Mouse (Mus musculus): ENCODE data around the gene Gm20388. TPM values are rescaled to one million over a fixed set of nuclear protein-coding genes. Genes with fewer than 3 reads are reported as not detected.
A peak's percentile ranks its signal among the peaks of the same experiment; 100 is the strongest.
"Not testable (repeated sequence)": the region's sequence is repeated elsewhere in the genome, so short reads cannot be mapped to it uniquely, and the experiment has no call there.

Gm20388 gene
- total RNA-seq, 2 experiments from 2014 or later, result 2.4 to 2.6 TPM

DNA sequence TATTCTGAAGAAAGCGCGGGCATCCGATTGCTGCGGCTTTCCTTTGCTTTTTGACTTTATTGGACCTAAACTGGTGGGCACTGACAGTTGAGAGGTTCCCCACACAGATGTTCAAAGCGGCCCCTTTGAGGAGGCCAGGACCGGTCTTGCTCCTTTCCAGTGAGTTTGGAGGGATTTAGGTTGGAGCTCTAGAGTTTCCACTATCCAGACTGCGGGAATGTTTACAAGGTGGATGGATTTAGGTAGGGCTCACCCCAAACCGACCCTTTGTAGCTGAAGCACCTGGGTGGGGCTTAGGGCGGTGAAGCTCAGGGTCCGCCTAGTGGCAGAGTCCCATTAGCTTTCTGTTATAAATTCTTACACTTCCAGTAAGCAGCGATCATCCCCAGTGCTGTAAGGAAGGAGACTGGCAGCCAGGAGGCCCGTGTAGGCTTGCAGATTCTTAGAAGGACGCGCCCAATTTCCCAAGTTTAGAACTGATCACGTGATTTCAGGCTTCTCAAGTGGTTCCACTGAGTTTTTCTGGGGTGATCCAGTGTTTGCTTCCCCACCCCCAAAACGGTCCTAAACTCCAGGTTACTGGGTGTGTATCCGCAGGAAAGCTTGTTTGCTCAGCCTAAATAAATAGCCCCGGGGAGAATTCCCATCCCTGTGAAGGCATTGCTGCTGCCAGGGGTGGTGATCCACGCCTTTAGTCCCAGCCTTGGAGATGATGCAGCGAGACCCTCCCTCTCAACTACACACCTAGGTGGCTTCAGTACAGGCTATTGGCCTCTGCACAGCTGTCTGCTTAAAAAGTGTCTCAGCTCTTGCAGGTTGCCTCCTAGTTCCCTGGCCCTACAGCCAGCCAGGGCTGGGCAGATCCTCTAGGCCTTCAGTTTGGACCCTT, 1680.8 kb downstream of the Gm20388 start:
- intact Hi-C loops (cut with DNase I), result loop anchor here (10.0 kb wide), 1 partner anchor 313 kb away; the partner anchor contains the start of gene Slc7a5
- Histone ChIP-seq H3K27ac (peak overlapping the region; percentile 92), H3K4me3 (peak overlapping the region; percentile 99)
- peak; percentile 43 for TF ChIP-seq CTCF (IDR thresholded peaks at IDR 0.05)
- no peak for DNase-seq (ENCODE audit: extremely low spot score in 1 of 2, low spot score in 2 of 2)

DNA sequence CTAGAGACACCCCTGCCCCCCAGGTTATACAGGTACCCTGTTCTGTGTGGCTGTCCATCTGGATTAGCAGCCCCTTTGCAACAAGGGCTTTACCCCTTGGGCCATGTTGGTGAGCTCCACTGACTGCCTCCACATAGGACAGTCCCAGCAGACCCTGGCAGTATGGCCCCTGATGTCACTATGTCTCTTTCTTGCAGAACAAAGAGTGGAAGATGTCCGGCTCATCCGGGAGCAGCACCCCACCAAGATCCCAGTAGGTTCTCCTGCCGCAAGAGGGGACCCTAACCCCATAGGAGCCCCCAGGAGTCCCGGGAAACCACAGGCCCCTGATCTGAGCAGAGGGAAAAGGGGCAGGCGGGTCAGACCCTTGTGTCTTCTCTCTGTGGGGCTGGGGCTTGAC, 1682.7 kb downstream of the Gm20388 start:
- Histone ChIP-seq H3K27ac (0 out of 2 replicates have a peak overlapping the region, but pooled peaks have one; percentile 6), H3K4me3 (no peak overlapping the region)
- TF ChIP-seq CTCF (IDR thresholded peaks at IDR 0.05), result no peak
- DNase-seq (ENCODE audit: extremely low spot score in 1 of 2, low spot score in 2 of 2), result no peak
- intact Hi-C loops (cut with DNase I), result loop anchor here (10.0 kb wide), 1 partner anchor 312 kb away; the partner anchor contains the start of gene Slc7a5

DNA sequence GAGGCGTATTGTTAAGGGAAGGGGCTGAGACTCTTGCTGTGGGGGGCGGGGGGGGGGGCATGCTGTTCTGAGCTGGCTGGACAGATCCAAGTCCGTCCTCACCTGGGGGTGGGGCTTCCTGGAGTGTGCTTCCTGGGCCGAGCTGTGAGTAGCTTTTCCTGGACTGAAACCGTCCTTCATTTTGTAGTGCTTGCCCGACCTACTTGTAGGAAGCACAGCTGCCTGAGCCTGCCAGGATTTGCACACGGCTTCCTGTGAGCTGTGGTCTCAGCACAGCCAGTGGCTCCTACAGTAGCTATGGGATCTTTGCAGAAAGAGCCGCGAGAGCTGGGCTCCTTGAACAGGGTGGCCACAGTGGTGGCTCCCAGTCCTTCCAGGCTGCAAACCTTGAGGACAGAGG, 1683.3 kb downstream of the Gm20388 start:
- TF ChIP-seq CTCF (IDR thresholded peaks at IDR 0.05), result no peak
- no peak for DNase-seq (ENCODE audit: extremely low spot score in 1 of 2, low spot score in 2 of 2)
- intact Hi-C loops (cut with DNase I), result loop anchor here (10.0 kb wide), 1 partner anchor 311 kb away; the partner anchor contains the start of gene Slc7a5
- Histone ChIP-seq H3K27ac (peak overlapping the region; percentile 28; the same call in 1 of the 2 replicates), H3K4me3 (no peak overlapping the region)

DNA sequence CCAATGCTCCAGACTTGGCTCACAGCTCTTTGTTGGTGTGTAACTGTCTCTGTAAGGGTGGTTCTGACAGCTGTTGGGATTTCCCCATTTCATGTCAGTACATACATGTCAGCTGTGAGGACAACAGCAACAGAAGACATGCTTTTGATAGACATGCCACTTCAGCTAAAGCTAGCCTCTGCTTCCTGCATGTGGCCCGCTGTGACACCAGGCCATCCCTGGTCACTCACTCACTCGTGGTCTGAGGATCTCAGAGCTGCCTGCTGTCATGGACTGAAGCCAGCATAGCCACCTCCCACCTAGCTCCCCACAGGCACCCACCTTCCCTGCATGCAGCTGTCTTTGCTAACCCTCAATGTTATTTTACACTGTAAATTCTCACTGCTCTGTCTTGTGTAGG, 1686.9 kb downstream of the Gm20388 start:
- intact Hi-C loops (cut with DNase I), result loop anchor here (10.0 kb wide), 1 partner anchor 307 kb away; the partner anchor contains the start of gene Slc7a5
- not testable (repeated sequence) for DNase-seq (ENCODE audit: extremely low spot score in 1 of 2, low spot score in 2 of 2); H3K4me3 ChIP-seq; H3K27ac ChIP-seq

DNA sequence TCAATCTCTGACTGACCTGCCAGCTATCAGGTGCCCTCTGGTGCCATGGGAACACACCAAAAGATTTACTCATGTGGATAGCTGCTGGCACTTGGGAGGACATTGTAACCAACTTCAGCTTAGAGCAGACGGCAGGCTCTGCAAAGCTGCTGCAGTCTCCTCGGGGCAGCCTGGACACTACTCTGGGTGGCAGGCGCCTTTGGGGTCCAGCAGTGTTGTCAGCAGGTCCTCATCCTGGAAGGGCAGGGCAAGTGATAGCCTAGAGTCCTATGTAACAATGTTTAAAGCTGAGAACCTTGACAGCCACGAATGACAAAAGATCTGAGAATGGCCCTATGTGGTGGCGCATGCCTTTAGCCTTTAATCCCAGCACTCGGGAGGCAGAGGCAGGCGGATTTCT, 1687.5 kb downstream of the Gm20388 start:
- Histone ChIP-seq H3K4me3 (no peak overlapping the region), H3K27ac (no peak overlapping the region)
- no peak for DNase-seq (ENCODE audit: extremely low spot score in 1 of 2, low spot score in 2 of 2)
- intact Hi-C loops (cut with DNase I), result loop anchor here (10.0 kb wide), 1 partner anchor 307 kb away; the partner anchor contains the start of gene Slc7a5
- TF ChIP-seq CTCF (IDR thresholded peaks at IDR 0.05), result no peak

DNA sequence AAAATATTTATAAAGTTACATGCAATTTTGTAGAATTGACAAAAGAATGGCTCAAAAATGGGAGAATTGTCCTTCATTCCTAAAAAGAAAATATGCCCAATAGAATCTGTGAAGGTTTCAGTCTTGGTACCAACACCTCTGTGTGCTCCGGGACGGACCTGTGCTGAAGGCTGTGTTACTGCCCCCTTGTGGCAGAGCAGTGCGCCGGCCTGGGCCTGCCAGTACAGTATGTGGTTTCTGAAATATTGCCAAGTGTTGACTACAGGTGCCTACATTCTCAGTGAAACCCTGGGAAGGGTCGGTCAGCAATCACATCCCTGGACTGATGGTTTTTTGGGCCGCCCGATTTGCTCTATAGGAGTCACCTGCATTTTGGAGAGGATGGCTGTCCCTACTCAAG, 1688.3 kb downstream of the Gm20388 start:
- intact Hi-C loops (cut with DNase I), result loop anchor here (10.0 kb wide), 1 partner anchor 306 kb away; the partner anchor contains the start of gene Slc7a5
- no peak overlapping the region for H3K27ac ChIP-seq
- peak; percentile 96 for TF ChIP-seq CTCF (IDR thresholded peaks at IDR 0.05)
- no peak overlapping the region for H3K4me3 ChIP-seq
- DNase-seq (ENCODE audit: extremely low spot score in 1 of 2, low spot score in 2 of 2), result peak; percentile 73 to 74

DNA sequence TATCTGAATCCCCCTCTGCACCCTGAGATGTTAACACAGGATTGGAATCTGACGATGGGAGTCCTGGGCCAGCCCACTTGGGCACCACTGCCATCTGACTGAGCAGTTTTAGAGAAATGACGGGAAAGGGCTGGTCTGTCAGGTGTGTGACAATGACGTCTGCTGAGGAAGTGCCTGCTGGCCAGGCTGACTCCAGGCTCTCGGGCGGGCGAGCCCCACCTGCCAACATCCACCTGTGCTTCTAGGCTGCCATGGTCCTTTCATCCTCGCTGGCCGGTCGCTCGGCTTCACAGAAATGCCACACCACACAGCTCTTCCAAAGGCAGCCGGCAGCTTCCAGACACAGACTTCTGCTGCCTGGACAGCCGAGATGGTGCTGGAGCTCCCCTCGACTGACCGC, 1689.2 kb downstream of the Gm20388 start:
- no peak for DNase-seq (ENCODE audit: extremely low spot score in 1 of 2, low spot score in 2 of 2)
- H3K4me3 ChIP-seq, result no peak overlapping the region
- H3K27ac ChIP-seq, result no peak overlapping the region
- intact Hi-C loops (cut with DNase I), result loop anchor here (5.0 to 10.0 kb wide), 3 partner anchors 47 to 305 kb away; partner anchors contain the start of gene Slc7a5
- no peak for TF ChIP-seq CTCF (IDR thresholded peaks at IDR 0.05)

DNA sequence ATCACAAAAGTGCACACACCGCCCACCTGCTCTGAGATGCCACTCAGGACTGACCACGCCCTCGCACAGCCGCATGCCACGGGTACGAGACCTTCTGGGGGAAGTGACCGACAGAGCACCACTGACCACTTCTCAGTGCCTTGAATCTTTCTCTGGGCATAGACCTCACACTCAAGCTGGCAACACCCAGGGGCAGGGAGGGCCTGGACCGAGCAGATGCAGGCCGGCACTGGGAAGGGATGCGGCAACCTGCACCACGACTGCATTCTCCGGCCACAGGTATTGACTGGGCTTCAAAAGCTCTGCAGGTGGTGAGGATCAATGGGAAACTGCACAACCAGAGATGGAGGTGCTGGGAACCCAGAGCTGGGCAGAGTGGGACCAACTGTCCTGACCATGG, 1691.8 kb downstream of the Gm20388 start:
- Histone ChIP-seq H3K4me3 (no peak overlapping the region), H3K27ac (no peak overlapping the region)
- intact Hi-C loops (cut with DNase I), result loop anchor here (5.0 kb wide), 2 partner anchors 45 to 230 kb away; no protein-coding TSS in a partner anchor
- TF ChIP-seq CTCF (IDR thresholded peaks at IDR 0.05), result no peak
- DNase-seq (ENCODE audit: extremely low spot score in 1 of 2, low spot score in 2 of 2), result no peak

DNA sequence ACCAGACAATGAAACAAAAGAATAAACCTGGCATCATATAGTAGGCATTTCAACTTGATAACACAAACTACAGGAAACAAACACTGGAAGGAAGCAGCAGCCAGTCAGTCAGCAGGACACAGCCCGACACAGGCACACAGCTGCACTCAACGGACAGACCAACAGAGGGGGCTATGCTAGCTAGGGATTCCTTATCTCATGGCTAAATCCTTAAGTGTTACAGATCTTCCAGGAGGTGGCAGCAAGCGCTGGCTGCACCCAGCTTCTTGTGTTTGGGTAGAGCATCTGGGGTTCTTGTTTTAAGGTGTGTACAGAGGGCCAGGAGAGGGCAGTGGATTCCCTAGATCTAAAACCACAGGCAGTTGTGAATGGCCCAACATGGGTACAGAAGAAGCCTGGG, 1692.2 kb downstream of the Gm20388 start:
- no peak overlapping the region for H3K27ac ChIP-seq
- intact Hi-C loops (cut with DNase I), result loop anchor here (5.0 kb wide), 2 partner anchors 44 to 229 kb away; no protein-coding TSS in a partner anchor
- H3K4me3 ChIP-seq, result no peak overlapping the region
- peak; percentile 74 to 75 for DNase-seq (ENCODE audit: extremely low spot score in 1 of 2, low spot score in 2 of 2)
- peak; percentile 92 for TF ChIP-seq CTCF (IDR thresholded peaks at IDR 0.05)

DNA sequence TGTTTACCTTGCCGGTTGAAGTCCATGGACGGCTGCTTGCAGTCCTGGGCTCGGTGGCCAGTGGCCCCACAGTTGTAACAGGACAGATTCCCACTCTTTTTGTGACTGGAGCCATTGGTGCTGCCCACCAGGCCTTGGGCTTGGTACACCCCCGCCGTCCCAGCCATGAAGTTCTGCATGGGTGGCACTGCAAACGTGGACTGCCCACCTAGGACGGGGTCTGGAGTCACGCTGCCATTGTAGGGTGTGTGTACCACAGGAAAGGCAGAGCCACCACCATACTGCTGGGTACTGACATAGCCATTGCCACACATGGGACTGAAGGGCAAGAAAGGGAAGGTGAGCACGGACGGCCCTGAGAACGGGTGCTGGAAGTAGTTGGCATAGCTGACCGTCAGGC, 1693.2 kb downstream of the Gm20388 start:
- intact Hi-C loops (cut with DNase I), result loop anchor here (5.0 kb wide), 2 partner anchors 44 to 228 kb away; no protein-coding TSS in a partner anchor
- no peak overlapping the region for H3K4me3 ChIP-seq
- no peak for DNase-seq (ENCODE audit: extremely low spot score in 1 of 2, low spot score in 2 of 2)
- no peak for TF ChIP-seq CTCF (IDR thresholded peaks at IDR 0.05)
- H3K27ac ChIP-seq, result no peak overlapping the region

DNA sequence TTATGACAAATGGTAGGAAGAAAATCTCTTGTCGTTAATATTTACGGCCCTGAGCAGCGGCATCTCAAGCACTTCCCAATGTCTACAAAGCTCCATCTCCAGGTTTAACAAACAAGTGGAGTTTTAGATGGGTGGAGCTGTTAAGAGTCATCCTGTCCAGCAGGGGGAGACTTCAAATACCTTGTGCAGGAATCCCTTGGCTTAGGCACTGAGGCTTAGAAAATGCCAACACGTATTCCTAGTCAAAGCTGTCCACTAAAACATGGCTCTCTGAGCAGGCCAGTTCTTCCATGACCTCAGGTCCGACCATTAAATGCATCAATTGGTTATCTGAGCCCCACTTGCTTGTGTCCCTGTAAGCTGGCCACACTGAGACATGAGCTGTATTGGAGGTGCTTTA, 1697.0 kb downstream of the Gm20388 start:
- Histone ChIP-seq H3K4me3 (no peak overlapping the region), H3K27ac (no peak overlapping the region)
- peak; percentile 54 for TF ChIP-seq CTCF (IDR thresholded peaks at IDR 0.05)
- no peak for DNase-seq (ENCODE audit: extremely low spot score in 1 of 2, low spot score in 2 of 2)
- intact Hi-C loops (cut with DNase I), result loop anchor here (2.0 kb wide), 1 partner anchor 77 kb away; no protein-coding TSS in a partner anchor

DNA sequence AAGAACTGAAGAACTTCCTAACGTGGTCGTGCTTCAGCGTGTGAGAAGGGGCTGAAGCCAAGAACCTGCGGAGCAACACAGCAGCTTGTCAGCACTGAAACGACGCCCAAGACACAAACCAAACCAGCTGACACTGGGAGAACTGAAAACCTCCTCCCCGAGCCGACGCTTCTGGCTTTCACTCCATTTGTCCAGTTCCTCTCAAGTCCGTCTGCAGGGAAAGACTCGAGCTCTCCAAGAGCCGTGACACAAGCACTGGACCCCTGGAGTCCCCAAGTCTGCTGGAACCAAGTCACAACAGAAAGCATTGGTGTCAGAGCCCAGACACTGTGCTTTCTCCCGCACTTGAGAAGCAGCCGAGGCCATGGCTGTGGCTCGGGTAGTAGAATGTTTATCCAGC, 1698.6 kb downstream of the Gm20388 start:
- intact Hi-C loops (cut with DNase I), result loop anchor here (2.0 kb wide), 1 partner anchor 76 kb away; no protein-coding TSS in a partner anchor
- Histone ChIP-seq H3K27ac (no peak overlapping the region; the same call in 1 of the 2 replicates), H3K4me3 (no peak overlapping the region)
- TF ChIP-seq CTCF (IDR thresholded peaks at IDR 0.05), result no peak
- DNase-seq (ENCODE audit: extremely low spot score in 1 of 2, low spot score in 2 of 2), result no peak
